Mouse (Mus musculus) cerebellum, adult 8-10 months (tissue): ENCODE measurements at regions not wholly inside any gene's neighbourhood (a gene's known extent, or its start where the extent isn't known, plus 50 kb on each side); places are given as distances from the start of the nearest gene placed in this dataset.

Experiments
- DNase-seq: peaks from one replicate; pipeline ENCODE4 v3.0.0; 2022

DNA sequence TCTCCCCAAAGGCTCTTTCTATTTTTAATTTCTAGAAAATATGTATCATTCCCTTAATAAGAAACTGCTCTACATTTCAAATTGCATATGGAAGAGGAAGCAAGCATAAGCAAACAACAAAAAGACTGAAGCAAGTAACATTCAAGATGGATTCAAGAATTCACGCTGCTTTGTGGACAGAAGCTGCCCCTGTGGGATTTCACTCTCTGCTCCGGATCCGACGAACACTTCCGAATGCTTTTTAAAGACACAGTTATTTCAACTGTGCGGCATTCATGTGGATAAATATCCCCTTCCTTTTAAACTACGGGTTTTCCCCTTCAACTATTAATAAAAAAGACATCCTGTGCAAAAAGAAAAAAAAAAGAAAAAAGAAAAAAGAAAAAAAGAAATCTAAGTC is 234.7 kb upstream of the Hnrnpa3 start:
- no peak for DNase-seq

GRCm38 (mm10) chr2:75424911-75425310 is 234.2 kb upstream of the Hnrnpa3 start:
- no peak for DNase-seq

GRCm38 (mm10) chr2:75425384-75425783 is 233.7 kb upstream of the Hnrnpa3 start:
- DNase-seq: no peak

DNA sequence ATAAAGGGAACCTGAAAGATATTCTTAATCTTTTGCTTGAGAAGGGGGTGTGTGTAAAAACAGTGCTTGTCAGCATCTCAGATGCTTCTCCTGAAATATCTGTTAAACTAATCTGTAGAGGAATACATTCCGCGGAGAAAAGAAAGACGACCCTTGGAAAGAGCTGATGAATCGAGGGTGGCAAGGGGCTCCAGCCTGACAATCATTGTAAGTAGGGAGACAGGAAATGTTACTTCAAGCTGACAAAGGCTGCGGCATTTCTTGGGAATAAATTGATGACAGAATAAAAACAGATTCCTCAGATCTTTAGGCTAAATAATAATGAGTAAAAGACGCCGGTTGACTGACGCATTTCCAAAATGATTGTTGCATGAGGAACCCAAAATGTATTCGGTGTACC is 233.3 kb upstream of the Hnrnpa3 start:
- DNase-seq: no peak

DNA sequence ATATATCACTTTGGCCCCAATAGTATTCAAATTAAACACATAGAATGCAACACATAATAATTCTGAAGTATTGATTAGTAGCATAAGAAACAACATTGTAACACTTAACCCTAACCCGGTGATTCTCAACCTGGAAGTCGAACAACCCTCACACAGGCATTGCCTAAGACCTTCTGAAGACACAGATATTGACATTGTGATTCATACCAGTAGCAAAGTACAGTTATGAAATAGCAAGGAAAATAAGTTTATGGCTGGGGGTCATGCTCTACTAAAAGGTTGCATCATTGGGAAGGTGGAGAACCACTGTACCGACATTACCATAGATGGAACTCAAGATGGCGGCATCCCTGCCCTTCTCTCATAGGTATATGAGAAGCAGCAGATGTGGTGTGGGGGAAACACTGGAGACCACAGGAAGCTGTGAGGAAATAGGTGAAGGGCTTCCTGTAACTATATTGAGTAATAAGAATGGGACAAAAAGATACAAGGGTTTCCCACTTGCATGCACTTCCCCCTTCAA is 231.1 kb upstream of the Hnrnpa3 start:
- DNase-seq: no peak

DNA sequence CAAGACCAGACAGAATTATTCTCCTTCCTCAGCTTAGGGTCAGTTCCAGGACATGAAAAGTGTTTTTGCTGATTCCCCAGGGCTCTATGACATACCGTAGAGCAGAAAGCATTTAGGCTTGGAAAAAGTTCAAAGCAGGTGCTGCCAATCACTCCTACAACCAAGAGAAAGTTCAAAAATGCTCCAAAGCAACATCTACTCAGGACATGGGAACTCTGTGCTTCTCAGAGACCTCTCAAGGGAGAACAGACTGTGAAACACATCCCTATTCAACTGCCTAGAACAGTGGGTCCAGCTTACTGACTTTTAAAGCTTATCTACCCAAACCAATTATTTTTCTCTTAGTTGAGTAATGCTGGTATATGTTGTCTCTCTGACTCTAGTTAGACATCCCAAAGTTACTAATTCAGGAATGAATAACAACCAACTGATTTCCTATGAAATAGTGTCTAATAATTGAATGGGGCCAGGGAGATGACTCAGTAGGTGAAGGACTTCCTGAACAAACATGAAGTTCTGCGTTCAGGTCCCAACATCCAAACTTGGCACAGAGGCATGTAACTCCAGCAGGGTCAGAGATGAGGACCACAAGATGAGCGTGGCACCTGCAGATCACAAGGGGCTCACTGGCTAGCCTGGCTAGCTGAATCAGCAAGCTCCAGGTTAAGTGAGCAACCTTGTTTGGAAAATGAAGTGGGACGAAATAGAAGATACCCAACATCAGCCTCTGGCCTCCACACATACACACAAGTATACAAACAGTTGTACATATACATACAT is 228.7 kb upstream of the Hnrnpa3 start:
- DNase-seq: no peak

DNA sequence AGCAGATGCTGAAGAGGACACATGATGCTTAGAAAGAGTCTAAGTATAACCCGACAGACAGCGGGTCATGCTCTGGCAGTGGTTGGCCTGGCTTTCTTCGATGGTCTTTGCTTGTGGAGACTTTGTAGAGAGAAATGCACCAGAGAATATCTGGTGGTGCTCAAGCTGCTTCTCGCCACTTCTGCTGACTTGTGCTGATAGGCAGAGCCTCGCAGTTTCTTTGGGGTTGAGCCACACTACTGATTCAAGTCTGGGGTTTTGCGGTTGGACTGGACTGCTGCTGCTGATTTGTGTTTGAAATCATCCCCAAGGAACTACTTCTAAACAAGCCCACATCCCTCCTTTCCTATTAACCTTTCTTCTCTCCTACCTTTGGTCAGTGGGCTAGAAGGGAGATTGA is 227.1 kb upstream of the Hnrnpa3 start:
- DNase-seq: no peak

DNA sequence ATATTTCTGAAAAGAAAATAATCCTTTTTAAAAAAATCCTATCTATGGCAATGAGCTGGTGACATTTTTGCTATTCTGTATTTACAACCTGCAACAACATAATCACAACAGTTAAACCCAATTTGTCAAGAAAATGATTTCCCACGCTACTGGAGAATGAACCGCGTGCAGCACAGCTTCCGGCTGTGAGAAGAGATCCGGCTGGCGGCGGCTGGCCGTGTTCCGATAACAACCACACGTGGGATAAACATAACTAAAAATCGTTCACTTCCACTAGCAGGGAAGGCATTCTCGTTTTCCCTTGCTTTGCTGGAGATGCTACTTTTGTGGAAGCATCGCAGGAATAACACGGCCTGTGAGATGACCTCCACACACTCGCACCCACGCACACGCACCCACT is 224.5 kb upstream of the Hnrnpa3 start:
- no peak for DNase-seq

DNA sequence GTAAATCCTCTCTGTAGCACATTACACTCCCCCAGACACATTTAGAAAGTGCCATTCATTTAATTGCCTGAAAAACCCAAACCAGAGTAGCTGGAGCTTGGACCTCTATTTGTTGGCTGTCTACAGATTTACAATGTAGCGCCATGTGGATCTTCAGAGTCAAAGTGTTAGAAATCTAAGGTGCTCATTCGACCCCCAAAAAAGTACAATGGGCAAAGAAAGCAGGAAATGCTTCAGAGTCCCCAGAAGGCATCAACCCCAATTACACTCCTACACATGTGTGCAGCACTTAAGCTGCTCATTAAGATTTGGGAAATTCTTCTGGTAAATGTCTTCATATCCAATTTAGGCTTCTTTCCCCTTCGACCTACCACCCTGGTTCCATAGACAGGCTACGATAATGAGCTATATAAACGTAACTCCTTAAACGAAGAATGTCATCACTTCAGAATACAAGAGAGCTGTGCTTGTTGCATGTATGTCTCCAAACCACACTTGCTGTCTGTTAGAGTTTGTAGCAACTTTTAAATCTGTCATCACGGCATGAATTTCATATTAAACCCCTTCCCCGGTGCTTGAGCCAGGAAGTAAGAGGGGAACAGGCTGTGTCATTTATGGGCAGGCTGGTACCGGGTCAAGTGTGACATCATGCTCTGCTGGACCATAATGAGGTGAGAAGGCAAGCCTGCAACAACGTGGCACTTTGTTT is 219.4 kb upstream of the Hnrnpa3 start:
- no peak for DNase-seq

GRCm38 (mm10) chr2:75442632-75443031 is 216.4 kb upstream of the Hnrnpa3 start:
- no peak for DNase-seq

DNA sequence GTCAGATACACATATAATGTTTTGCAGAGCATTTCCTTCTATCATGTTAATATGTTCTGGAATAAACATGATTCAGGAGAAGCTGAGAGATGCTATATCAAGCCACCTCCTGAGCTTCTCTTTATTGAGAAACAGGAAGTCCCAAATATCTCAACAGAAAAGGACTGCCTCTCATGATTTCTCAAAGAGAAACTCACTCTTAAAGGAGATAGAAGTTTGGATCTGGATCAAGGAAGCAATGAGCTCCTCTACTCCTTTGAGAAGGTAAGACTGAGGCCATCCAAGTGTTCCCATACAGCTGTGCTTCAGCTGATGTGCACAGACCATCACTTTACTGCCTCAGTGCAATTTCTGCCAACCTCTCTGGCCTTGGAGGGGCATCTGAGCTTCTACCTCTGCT is 213.9 kb upstream of the Hnrnpa3 start:
- DNase-seq: no peak

DNA sequence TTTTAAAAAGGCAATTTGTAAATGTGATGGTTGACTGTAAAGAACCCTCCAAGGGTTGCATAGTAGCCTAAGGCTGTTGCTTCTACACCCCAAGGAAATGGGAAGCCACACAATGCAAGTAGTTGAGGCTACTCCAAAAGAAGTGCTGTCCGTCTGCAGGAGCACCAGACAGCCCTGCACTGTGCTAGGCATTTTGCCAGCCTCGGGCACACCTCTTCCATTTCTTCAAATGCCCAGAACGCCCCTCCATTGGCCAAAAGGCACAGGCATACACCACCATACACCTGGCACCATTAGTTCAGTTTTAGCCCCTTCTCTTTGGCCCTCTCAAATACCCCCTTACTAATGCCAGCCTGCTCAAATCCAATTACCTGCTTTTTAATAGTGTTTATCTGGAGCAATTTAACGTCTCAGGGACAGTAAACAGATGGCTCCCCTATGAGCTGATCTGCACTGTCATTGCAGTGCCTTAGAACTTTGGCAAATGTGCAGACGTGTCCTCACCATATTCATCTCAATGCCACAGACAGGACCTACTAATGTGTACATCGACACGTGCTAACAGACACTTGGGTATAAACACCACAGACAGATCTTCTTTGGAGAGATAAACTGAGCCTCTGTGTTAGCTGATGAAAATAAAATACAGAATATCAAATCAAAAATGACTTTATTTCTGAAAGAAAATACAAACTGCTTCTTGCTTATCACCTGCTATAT is 211.9 kb upstream of the Hnrnpa3 start:
- DNase-seq: no peak

DNA sequence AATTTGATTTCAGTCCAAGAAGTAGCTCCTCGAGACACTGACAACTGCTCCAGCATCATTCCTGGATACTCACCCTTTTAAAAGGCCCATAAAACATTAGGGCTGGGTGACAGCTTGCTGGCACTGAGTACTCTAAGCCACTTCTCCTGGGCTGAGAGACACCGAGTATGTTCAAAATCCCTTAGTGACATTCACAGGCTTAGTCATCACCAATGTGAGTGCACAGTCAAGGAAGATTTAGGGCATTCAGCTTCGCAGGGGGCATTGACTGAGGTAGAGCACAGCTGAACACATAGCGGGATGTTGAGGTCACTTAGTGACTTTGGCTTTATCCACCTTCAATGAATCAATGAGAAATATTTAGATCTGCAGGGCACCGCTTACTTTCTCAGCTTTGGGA is 210.8 kb upstream of the Hnrnpa3 start:
- DNase-seq: no peak

GRCm38 (mm10) chr2:75451846-75452267 is 207.2 kb upstream of the Hnrnpa3 start:
- no peak for DNase-seq

- DNase-seq: no peak
Measured at GRCm38 (mm10) chr2:75452274-75453148, 206.6 kb upstream of the Hnrnpa3 start.

DNA sequence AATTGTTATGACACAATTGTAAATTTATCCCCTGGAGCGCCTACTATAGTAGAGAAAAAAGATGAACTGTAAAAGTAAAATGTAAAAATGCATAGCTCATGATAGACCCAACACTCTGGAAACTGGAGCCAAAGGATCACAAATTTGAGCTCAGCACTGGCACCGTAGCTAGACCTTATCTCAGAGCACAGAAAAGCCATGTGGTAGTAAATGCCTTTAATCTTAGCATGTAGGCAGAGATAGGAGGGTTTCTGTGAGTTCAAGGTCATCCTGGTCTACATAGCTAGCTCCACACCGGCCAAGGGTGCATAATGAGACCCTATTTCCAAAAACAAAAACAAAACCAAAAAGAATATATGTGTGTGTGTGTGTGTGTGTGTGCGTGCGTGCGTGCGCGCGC is 203.6 kb upstream of the Hnrnpa3 start:
- DNase-seq: no peak

DNA sequence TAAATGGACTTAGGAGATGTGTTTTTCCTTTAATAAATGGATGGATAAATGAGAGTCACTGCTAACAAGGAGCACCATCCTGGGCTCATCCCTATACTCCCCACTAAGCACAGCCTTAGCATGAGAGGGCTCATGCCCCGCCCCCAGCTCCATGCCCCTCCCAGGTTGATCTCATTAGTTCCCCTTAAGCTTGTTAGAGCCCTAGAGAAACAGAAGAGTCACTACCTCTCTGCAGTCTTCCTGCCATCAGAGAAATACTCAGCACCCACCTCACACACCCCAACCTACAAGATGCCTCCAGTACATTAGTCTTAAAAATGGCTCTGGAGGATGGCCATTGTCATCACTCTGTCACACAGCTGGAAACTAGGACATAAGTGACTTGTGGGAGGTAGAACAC is 202.8 kb upstream of the Hnrnpa3 start:
- no peak for DNase-seq

DNA sequence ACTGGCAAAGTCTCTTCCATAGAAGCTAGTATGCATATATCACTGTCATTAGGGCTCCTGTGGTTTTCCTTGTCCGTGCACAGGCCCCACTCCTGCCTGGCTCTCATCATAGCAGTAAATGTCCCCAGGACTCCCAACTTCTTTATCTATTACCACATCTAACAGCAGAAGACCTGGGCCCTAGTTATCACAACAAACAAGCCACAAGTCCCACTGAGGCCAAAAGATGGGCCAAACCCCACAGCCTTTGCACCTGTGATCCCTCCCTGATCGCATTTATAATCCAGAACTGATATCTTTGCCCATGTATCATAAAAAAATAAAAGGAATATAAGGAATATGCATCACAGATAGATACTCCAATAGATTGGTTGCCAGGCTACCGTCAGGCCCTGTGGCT is 201.6 kb upstream of the Hnrnpa3 start:
- DNase-seq: no peak

GRCm38 (mm10) chr2:75458898-75459297 is 200.2 kb upstream of the Hnrnpa3 start:
- DNase-seq: no peak

DNA sequence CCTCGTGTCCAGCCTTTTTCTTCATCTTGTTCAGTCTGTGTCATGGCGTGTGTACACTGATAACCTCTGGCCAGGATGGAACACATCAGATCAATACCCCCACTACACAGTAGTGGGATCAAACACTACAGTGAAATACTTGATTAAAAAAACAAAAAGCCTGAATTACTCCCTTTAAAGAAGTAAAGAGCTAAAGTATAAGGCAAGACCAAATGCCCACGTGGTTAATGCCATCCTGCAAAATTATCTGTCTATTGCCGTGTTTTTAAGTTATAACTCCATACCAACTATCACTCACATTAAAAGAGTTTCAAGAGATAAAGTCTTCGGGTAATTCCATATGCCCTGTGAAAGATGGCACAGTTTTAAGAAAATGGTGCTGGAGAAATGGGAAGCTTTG is 198.6 kb upstream of the Hnrnpa3 start:
- DNase-seq: no peak

- DNase-seq: no peak
Measured at GRCm38 (mm10) chr2:75461019-75461418, 198.0 kb upstream of the Hnrnpa3 start.

DNA sequence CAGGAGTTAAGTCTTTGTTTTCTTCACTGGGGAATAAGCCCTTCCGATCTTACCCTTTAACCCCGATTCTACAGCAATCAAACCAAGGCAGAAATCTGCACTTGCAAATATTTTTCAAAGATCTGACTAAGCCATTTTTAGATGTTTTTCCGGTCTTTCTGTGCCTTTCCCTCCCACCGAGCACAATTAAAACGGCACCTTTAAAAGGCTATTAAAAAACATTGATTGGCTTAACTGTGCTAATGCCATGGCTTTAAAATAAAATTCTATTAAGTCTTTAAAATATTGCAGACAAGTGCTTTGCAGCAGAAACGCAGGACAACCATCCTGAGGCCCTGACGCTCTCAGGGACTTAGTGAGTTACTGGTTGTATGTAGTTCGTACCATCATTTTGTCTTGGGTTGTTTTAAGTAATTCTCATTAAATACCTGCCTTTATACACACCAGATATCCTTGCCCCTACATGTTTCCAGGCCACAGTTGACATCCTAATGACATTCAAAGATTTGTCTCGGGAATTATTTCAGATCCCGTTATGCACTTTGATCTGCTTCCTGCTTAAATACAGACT is 197.6 kb upstream of the Hnrnpa3 start:
- no peak for DNase-seq
